Mouse (Mus musculus): ENCODE data around the gene Pex7. TPM values are rescaled to one million over a fixed set of nuclear protein-coding genes. Genes with fewer than 3 reads are reported as not detected.
"Not testable (repeated sequence)": the region's sequence is repeated elsewhere in the genome, so short reads cannot be mapped to it uniquely, and the experiment has no call there.

Pex7 gene
- total RNA-seq, 2 experiments from 2014 or later = 24.0 to 24.2 TPM

- DNase-seq = peak; percentile 83
Measured at GRCm38 (mm10) chr10:19933511-19934383, 26.3 kb upstream of the Pex7 start.

GRCm38 (mm10) chr10:19932986-19933385 lies 25.5 kb upstream of the Pex7 start:
- DNase-seq = no peak

GRCm38 (mm10) chr10:19928205-19928604 lies 20.7 kb upstream of the Pex7 start:
- no peak for DNase-seq

GRCm38 (mm10) chr10:19926391-19926897 lies 19.0 kb upstream of the Pex7 start:
- not testable (repeated sequence) for DNase-seq

- no peak for DNase-seq
Measured at GRCm38 (mm10) chr10:19924256-19924655, 16.8 kb upstream of the Pex7 start.

GRCm38 (mm10) chr10:19922410-19922809 lies 14.9 kb upstream of the Pex7 start:
- no peak for DNase-seq

GRCm38 (mm10) chr10:19915301-19915700 lies 7.8 kb upstream of the Pex7 start:
- peak; percentile 53 for DNase-seq

- no peak for DNase-seq
Measured at GRCm38 (mm10) chr10:19913806-19914205, 6.3 kb upstream of the Pex7 start.

GRCm38 (mm10) chr10:19911583-19911982 lies 4.1 kb upstream of the Pex7 start:
- no peak for DNase-seq

GRCm38 (mm10) chr10:19910516-19910915 lies 3.0 kb upstream of the Pex7 start:
- DNase-seq = no peak

GRCm38 (mm10) chr10:19908076-19908475 lies 587 bp upstream of the Pex7 start:
- no peak for DNase-seq

GRCm38 (mm10) chr10:19904077-19904820 lies 3.2 kb downstream of the Pex7 start:
- no peak for DNase-seq

GRCm38 (mm10) chr10:19901992-19902391 lies 5.5 kb downstream of the Pex7 start:
- DNase-seq = no peak

- no peak for DNase-seq
Measured at GRCm38 (mm10) chr10:19900191-19900590, 7.3 kb downstream of the Pex7 start.

GRCm38 (mm10) chr10:19893976-19894375 lies 13.5 kb downstream of the Pex7 start:
- DNase-seq = peak; percentile 46

- no peak for DNase-seq
Measured at GRCm38 (mm10) chr10:19893146-19893545, 14.3 kb downstream of the Pex7 start.

GRCm38 (mm10) chr10:19891686-19892085 lies 15.8 kb downstream of the Pex7 start:
- no peak for DNase-seq

GRCm38 (mm10) chr10:19889908-19890307 lies 17.6 kb downstream of the Pex7 start:
- DNase-seq = no peak

GRCm38 (mm10) chr10:19886249-19886648 lies 21.2 kb downstream of the Pex7 start:
- no peak for DNase-seq

- DNase-seq = no peak
Measured at GRCm38 (mm10) chr10:19884409-19884808, 23.1 kb downstream of the Pex7 start.

GRCm38 (mm10) chr10:19880437-19880836 lies 27.1 kb downstream of the Pex7 start:
- no peak for DNase-seq

GRCm38 (mm10) chr10:19879161-19879560 lies 28.3 kb downstream of the Pex7 start:
- no peak for DNase-seq

- DNase-seq = no peak
Measured at GRCm38 (mm10) chr10:19877679-19878078, 29.8 kb downstream of the Pex7 start.
